Mouse (Mus musculus): ENCODE data around the gene App. TPM values are rescaled to one million over a fixed set of nuclear protein-coding genes. Genes with fewer than 3 reads are reported as not detected.
A peak's percentile ranks its signal among the peaks of the same experiment; 100 is the strongest.

The App gene
- polyA plus RNA-seq, 1 experiment from 2014 or later: 239 TPM

GRCm38 (mm10) chr16:85110428-85110827 is 63.1 kb downstream of the App start:
- Histone ChIP-seq H3K9ac (ENCODE audit: low read depth, low read length) (no peak overlapping the region), H3K27me3 (replicated peaks; ENCODE audit: control insufficient read depth, insufficient read depth, low read length) (no peaks in the 10 kb centered on the region), H3K4me2 (ENCODE audit: low read depth, low read length) (no peak overlapping the region), H3K4me1 (ENCODE audit: control insufficient read depth, insufficient read depth, low read length) (0 out of 2 replicates have a peak, but pooled peaks cover 3% of the 10 kb centered on the region), H3K9me3 (ENCODE audit: control insufficient read depth, low read length) (no peaks in the 10 kb centered on the region), H3K4me3 (ENCODE audit: low read depth, low read length) (no peak overlapping the region), H3K36me3 (ENCODE audit: control insufficient read depth, insufficient read depth, low read length) (no peaks in the 10 kb centered on the region), H3K27ac (replicated peaks; ENCODE audit: low read depth, low read length) (no peak overlapping the region; the same call in 1 of the 2 replicates)
- WGBS: 56% methylated on average over 13 of the region's 13 CpGs
- ATAC-seq (ENCODE audit: low read depth) (peak; percentile 68), DNase-seq (ENCODE audit: low spot score) (peak; percentile 42)

- Histone ChIP-seq H3K36me3 (ENCODE audit: control insufficient read depth, insufficient read depth, low read length) (no peaks in the 10 kb centered on the region), H3K4me3 (ENCODE audit: low read depth, low read length) (no peak overlapping the region), H3K4me1 (ENCODE audit: control insufficient read depth, insufficient read depth, low read length) (0 out of 2 replicates have a peak, but pooled peaks cover 3% of the 10 kb centered on the region), H3K9ac (ENCODE audit: low read depth, low read length) (no peak overlapping the region), H3K9me3 (ENCODE audit: control insufficient read depth, low read length) (no peaks in the 10 kb centered on the region), H3K4me2 (ENCODE audit: low read depth, low read length) (no peak overlapping the region), H3K27me3 (replicated peaks; ENCODE audit: control insufficient read depth, insufficient read depth, low read length) (no peaks in the 10 kb centered on the region), H3K27ac (replicated peaks; ENCODE audit: low read depth, low read length) (no peak overlapping the region)
- WGBS: 91% methylated on average over 7 of the region's 7 CpGs
- ATAC-seq (ENCODE audit: low read depth) (no peak), DNase-seq (ENCODE audit: low spot score) (no peak)
Observed at GRCm38 (mm10) chr16:85108486-85108885, 65.1 kb downstream of the App start.

- WGBS: 73% methylated on average over 9 of the region's 9 CpGs
- ATAC-seq (ENCODE audit: low read depth): peak; percentile 11; the same call in 1 of the 2 replicates
- H3K9me3 ChIP-seq (ENCODE audit: control insufficient read depth, low read length): no peaks in the 10 kb centered on the region
- no peak overlapping the region; the same call in 1 of the 2 replicates for H3K27ac ChIP-seq (replicated peaks; ENCODE audit: low read depth, low read length)
- DNase-seq (ENCODE audit: low spot score): no peak
- no peak overlapping the region for H3K4me3 ChIP-seq (ENCODE audit: low read depth, low read length)
- 0 out of 2 replicates have a peak, but pooled peaks cover 3% of the 10 kb centered on the region for H3K4me1 ChIP-seq (ENCODE audit: control insufficient read depth, insufficient read depth, low read length)
- no peak overlapping the region for H3K9ac ChIP-seq (ENCODE audit: low read depth, low read length)
- no peaks in the 10 kb centered on the region for H3K27me3 ChIP-seq (replicated peaks; ENCODE audit: control insufficient read depth, insufficient read depth, low read length)
- peaks cover 5% of the 10 kb centered on the region; the same call in 1 of the 2 replicates for H3K36me3 ChIP-seq (ENCODE audit: control insufficient read depth, insufficient read depth, low read length)
- no peak overlapping the region for H3K4me2 ChIP-seq (ENCODE audit: low read depth, low read length)
Observed at GRCm38 (mm10) chr16:85106644-85107323, 66.8 kb downstream of the App start.

- WGBS: 79% methylated on average over 4 of the region's 4 CpGs
- H3K4me1 ChIP-seq (ENCODE audit: control insufficient read depth, insufficient read depth, low read length): no peaks in the 10 kb centered on the region
- H3K9ac ChIP-seq (ENCODE audit: low read depth, low read length): no peak overlapping the region
- no peak overlapping the region for H3K4me2 ChIP-seq (ENCODE audit: low read depth, low read length)
- no peak overlapping the region for H3K27ac ChIP-seq (replicated peaks; ENCODE audit: low read depth, low read length)
- DNase-seq (ENCODE audit: low spot score) (no peak), ATAC-seq (ENCODE audit: low read depth) (no peak)
- no peaks in the 10 kb centered on the region for H3K27me3 ChIP-seq (replicated peaks; ENCODE audit: control insufficient read depth, insufficient read depth, low read length)
- H3K36me3 ChIP-seq (ENCODE audit: control insufficient read depth, insufficient read depth, low read length): peaks cover 10% of the 10 kb centered on the region; the same call in 1 of the 2 replicates
- H3K9me3 ChIP-seq (ENCODE audit: control insufficient read depth, low read length): no peaks in the 10 kb centered on the region
- no peak overlapping the region for H3K4me3 ChIP-seq (ENCODE audit: low read depth, low read length)
Observed at GRCm38 (mm10) chr16:85105603-85106002, 68.0 kb downstream of the App start.

- no peak overlapping the region for H3K4me3 ChIP-seq (ENCODE audit: low read depth, low read length)
- DNase-seq (ENCODE audit: low spot score) (no peak), ATAC-seq (ENCODE audit: low read depth) (no peak)
- no peak overlapping the region for H3K9ac ChIP-seq (ENCODE audit: low read depth, low read length)
- WGBS: 82% methylated on average over 13 of the region's 13 CpGs
- H3K27me3 ChIP-seq (replicated peaks; ENCODE audit: control insufficient read depth, insufficient read depth, low read length): no peaks in the 10 kb centered on the region
- no peak overlapping the region for H3K27ac ChIP-seq (replicated peaks; ENCODE audit: low read depth, low read length)
- no peaks in the 10 kb centered on the region for H3K9me3 ChIP-seq (ENCODE audit: control insufficient read depth, low read length)
- H3K36me3 ChIP-seq (ENCODE audit: control insufficient read depth, insufficient read depth, low read length): peaks cover 10% of the 10 kb centered on the region; the same call in 1 of the 2 replicates
- peaks cover 4% of the 10 kb centered on the region for H3K4me1 ChIP-seq (ENCODE audit: control insufficient read depth, insufficient read depth, low read length)
- H3K4me2 ChIP-seq (ENCODE audit: low read depth, low read length): no peak overlapping the region
Observed at GRCm38 (mm10) chr16:85103116-85103787, 70.3 kb downstream of the App start.

GRCm38 (mm10) chr16:85101544-85101943 is 72.0 kb downstream of the App start:
- Histone ChIP-seq H3K9ac (ENCODE audit: low read depth, low read length) (no peak overlapping the region), H3K27me3 (replicated peaks; ENCODE audit: control insufficient read depth, insufficient read depth, low read length) (no peaks in the 10 kb centered on the region), H3K4me1 (ENCODE audit: control insufficient read depth, insufficient read depth, low read length) (peaks cover 4% of the 10 kb centered on the region), H3K9me3 (ENCODE audit: control insufficient read depth, low read length) (no peaks in the 10 kb centered on the region), H3K4me3 (ENCODE audit: low read depth, low read length) (no peak overlapping the region), H3K4me2 (ENCODE audit: low read depth, low read length) (no peak overlapping the region), H3K27ac (replicated peaks; ENCODE audit: low read depth, low read length) (no peak overlapping the region), H3K36me3 (ENCODE audit: control insufficient read depth, insufficient read depth, low read length) (peaks cover 20% of the 10 kb centered on the region)
- WGBS: 71% methylated on average over 3 of the region's 3 CpGs
- ATAC-seq (ENCODE audit: low read depth) (no peak), DNase-seq (ENCODE audit: low spot score) (no peak)

- H3K4me2 ChIP-seq (ENCODE audit: low read depth, low read length): no peak overlapping the region
- ATAC-seq (ENCODE audit: low read depth) (no peak), DNase-seq (ENCODE audit: low spot score) (peak; percentile 40)
- H3K9ac ChIP-seq (ENCODE audit: low read depth, low read length): no peak overlapping the region
- H3K27me3 ChIP-seq (replicated peaks; ENCODE audit: control insufficient read depth, insufficient read depth, low read length): no peaks in the 10 kb centered on the region
- peaks cover 20% of the 10 kb centered on the region for H3K36me3 ChIP-seq (ENCODE audit: control insufficient read depth, insufficient read depth, low read length)
- H3K27ac ChIP-seq (replicated peaks; ENCODE audit: low read depth, low read length): no peak overlapping the region
- H3K9me3 ChIP-seq (ENCODE audit: control insufficient read depth, low read length): no peaks in the 10 kb centered on the region
- 21% methylated on average over 3 of the region's 3 CpGs for WGBS
- H3K4me3 ChIP-seq (ENCODE audit: low read depth, low read length): no peak overlapping the region
- peaks cover 4% of the 10 kb centered on the region for H3K4me1 ChIP-seq (ENCODE audit: control insufficient read depth, insufficient read depth, low read length)
Observed at GRCm38 (mm10) chr16:85100806-85101205, 72.8 kb downstream of the App start.

- no peak; the same call in 1 of the 2 replicates for ATAC-seq (ENCODE audit: low read depth)
- Histone ChIP-seq H3K9me3 (ENCODE audit: control insufficient read depth, low read length) (no peaks in the 10 kb centered on the region), H3K4me2 (ENCODE audit: low read depth, low read length) (no peak overlapping the region), H3K4me3 (ENCODE audit: low read depth, low read length) (no peak overlapping the region), H3K9ac (ENCODE audit: low read depth, low read length) (no peak overlapping the region), H3K27me3 (replicated peaks; ENCODE audit: control insufficient read depth, insufficient read depth, low read length) (no peaks in the 10 kb centered on the region), H3K4me1 (ENCODE audit: control insufficient read depth, insufficient read depth, low read length) (peaks cover 7% of the 10 kb centered on the region), H3K27ac (replicated peaks; ENCODE audit: low read depth, low read length) (no peak overlapping the region), H3K36me3 (ENCODE audit: control insufficient read depth, insufficient read depth, low read length) (peaks cover 20% of the 10 kb centered on the region)
- peak; percentile 35 for DNase-seq (ENCODE audit: low spot score)
- WGBS: 22% methylated on average over 7 of the region's 7 CpGs
Observed at GRCm38 (mm10) chr16:85099487-85099886, 74.1 kb downstream of the App start.

All from embryonic facial prominence, embryonic 14.5 days (tissue).